ENCODE assay signal across 17 mouse cellular contexts in genomic region chr17:80058501-80058900, GRCm38 (mm10). TPM values are rescaled to one million over a fixed set of nuclear protein-coding genes. Genes with fewer than 3 reads are reported as not detected.
A peak's percentile ranks its signal among the peaks of the same experiment; 100 is the strongest.
DNase-seq lines count a peak whose midpoint lies in the region; ATAC-seq and TF ChIP-seq lines count a peak whose summit lies in the region.
"Had no signal": no experiment of that assay in that cellular context is flagged by ENCODE, and none has a peak within 500 bp of the region (broad histone marks: within the 10 kb centered on the region; RNA-seq: fewer than 3 reads in every experiment).

No protein-coding gene starts in this region.

- peaks cover 4% of the 10 kb centered on the region; the same call in 1 of the 2 replicates for H3K36me3 ChIP-seq in heart, embryonic 12.5 days
- H3K36me3 ChIP-seq in midbrain, embryonic 13.5 days: 0 out of 2 replicates have a peak, but pooled peaks cover 3% of the 10 kb centered on the region
- H3K36me3 ChIP-seq in midbrain, postnatal 0 days (ENCODE audit: insufficient read depth, low read length): no peaks in the 10 kb centered on the region
- no peaks in the 10 kb centered on the region for H3K36me3 ChIP-seq in lung, postnatal 0 days (ENCODE audit: insufficient read depth, low read length)
- peaks cover 12% of the 10 kb centered on the region; the same call in 1 of the 2 replicates for H3K36me3 ChIP-seq in kidney, embryonic 15.5 days

- TF ChIP-seq EP300 in lung, postnatal 0 days (IDR thresholded peaks at IDR 0.05): peak; percentile 87

- WGBS in heart, embryonic 12.5 days: 29% methylated on average over 1 of the region's 1 CpGs
- WGBS in midbrain, embryonic 13.5 days: 73% methylated on average over 1 of the region's 1 CpGs
- 47% methylated on average over 1 of the region's 1 CpGs for WGBS in midbrain, postnatal 0 days
- 42% methylated on average over 1 of the region's 1 CpGs for WGBS in lung, postnatal 0 days
- 29% methylated on average over 1 of the region's 1 CpGs for WGBS in kidney, embryonic 15.5 days

- H3K27ac ChIP-seq in heart, embryonic 12.5 days (ENCODE audit: poor library complexity, severe bottlenecking): peak overlapping the region; percentile 12; the same call in 1 of the 2 replicates
- H3K27ac ChIP-seq in left cerebral cortex, adult 2 months: no peak overlapping the region
- no peak overlapping the region for H3K27ac ChIP-seq in midbrain, embryonic 13.5 days
- H3K27ac ChIP-seq in midbrain, postnatal 0 days (ENCODE audit: low read depth, low read length): no peak overlapping the region
- H3K27ac ChIP-seq in lung, postnatal 0 days (ENCODE audit: low read length): peak overlapping the region; percentile 74; the same call in 1 of the 2 replicates
- no peak overlapping the region for H3K27ac ChIP-seq in kidney, embryonic 15.5 days
- H3K27ac ChIP-seq: embryonic facial prominence, embryonic 12.5 days; hindbrain, embryonic 14.5 days had no signal

- H3K27me3 ChIP-seq in heart, embryonic 12.5 days (replicated peaks): no peaks in the 10 kb centered on the region
- no peaks in the 10 kb centered on the region for H3K27me3 ChIP-seq in midbrain, embryonic 13.5 days
- no peaks in the 10 kb centered on the region for H3K27me3 ChIP-seq in midbrain, postnatal 0 days (ENCODE audit: insufficient read depth, low read length)
- no peaks in the 10 kb centered on the region for H3K27me3 ChIP-seq in lung, postnatal 0 days (replicated peaks; ENCODE audit: insufficient read depth, low read length)
- no peaks in the 10 kb centered on the region for H3K27me3 ChIP-seq in kidney, embryonic 15.5 days
- H3K27me3 ChIP-seq: embryonic facial prominence, embryonic 12.5 days; megakaryocyte, embryonic 14.5 days had no signal

- H3K9me3 ChIP-seq in heart, embryonic 12.5 days (replicated peaks): no peaks in the 10 kb centered on the region
- H3K9me3 ChIP-seq in midbrain, embryonic 13.5 days: no peaks in the 10 kb centered on the region
- no peaks in the 10 kb centered on the region for H3K9me3 ChIP-seq in midbrain, postnatal 0 days (ENCODE audit: low read length)
- no peaks in the 10 kb centered on the region for H3K9me3 ChIP-seq in lung, postnatal 0 days (ENCODE audit: low read length)
- H3K9me3 ChIP-seq in kidney, embryonic 15.5 days (replicated peaks): no peaks in the 10 kb centered on the region
- H3K9me3 ChIP-seq: embryonic facial prominence, embryonic 12.5 days; megakaryocyte, embryonic 14.5 days had no signal

- H3K9ac ChIP-seq in heart, embryonic 12.5 days: no peak overlapping the region
- H3K9ac ChIP-seq in midbrain, embryonic 13.5 days (replicated peaks): no peak overlapping the region
- H3K9ac ChIP-seq in midbrain, postnatal 0 days (replicated peaks; ENCODE audit: low read length, poor library complexity, severe bottlenecking): no peak overlapping the region
- no peak overlapping the region for H3K9ac ChIP-seq in lung, postnatal 0 days (replicated peaks; ENCODE audit: low read depth)
- no peak overlapping the region for H3K9ac ChIP-seq in kidney, embryonic 15.5 days
- H3K9ac ChIP-seq: embryonic facial prominence, embryonic 12.5 days; hindbrain, embryonic 14.5 days had no signal

- peaks cover 33% of the 10 kb centered on the region for H3K4me1 ChIP-seq in heart, embryonic 12.5 days (replicated peaks)
- H3K4me1 ChIP-seq in midbrain, embryonic 13.5 days (replicated peaks): peaks cover 45% of the 10 kb centered on the region
- H3K4me1 ChIP-seq in midbrain, postnatal 0 days (ENCODE audit: insufficient read depth, low read length): 0 out of 2 replicates have a peak, but pooled peaks cover 3% of the 10 kb centered on the region
- peaks cover 9% of the 10 kb centered on the region; the same call in 1 of the 2 replicates for H3K4me1 ChIP-seq in lung, postnatal 0 days (ENCODE audit: insufficient read depth, low read depth, low read length)
- H3K4me1 ChIP-seq in kidney, embryonic 15.5 days: peaks cover 25% of the 10 kb centered on the region; the same call in 1 of the 2 replicates

- H3K4me2 ChIP-seq in heart, embryonic 12.5 days: no peak overlapping the region
- H3K4me2 ChIP-seq in midbrain, embryonic 13.5 days (replicated peaks): peak overlapping the region; percentile 29
- H3K4me2 ChIP-seq in midbrain, postnatal 0 days (ENCODE audit: low read depth, low read length, poor library complexity, severe bottlenecking): no peak overlapping the region
- H3K4me2 ChIP-seq in lung, postnatal 0 days (replicated peaks; ENCODE audit: low read depth, low read length): peak overlapping the region; percentile 17; the same call in 1 of the 2 replicates
- H3K4me2 ChIP-seq in kidney, embryonic 15.5 days: no peak overlapping the region

- no peak overlapping the region for H3K4me3 ChIP-seq in heart, embryonic 12.5 days
- H3K4me3 ChIP-seq in left cerebral cortex, adult 2 months: peak overlapping the region; percentile 89
- H3K4me3 ChIP-seq in midbrain, embryonic 13.5 days (replicated peaks): no peak overlapping the region
- no peak overlapping the region for H3K4me3 ChIP-seq in midbrain, postnatal 0 days (ENCODE audit: low read depth, low read length)
- H3K4me3 ChIP-seq in lung, postnatal 0 days (ENCODE audit: low read depth, low read length): no peak overlapping the region
- no peak overlapping the region for H3K4me3 ChIP-seq in kidney, embryonic 15.5 days (replicated peaks)
- H3K4me3 ChIP-seq: embryonic facial prominence, embryonic 12.5 days; megakaryocyte, embryonic 14.5 days had no signal

- no peak for ATAC-seq in heart, embryonic 12.5 days (ENCODE audit: insufficient number of reproducible peaks, low FRiP score)
- ATAC-seq in midbrain, embryonic 13.5 days: no peak
- ATAC-seq in midbrain, postnatal 0 days (ENCODE audit: low FRiP score): no peak
- ATAC-seq in lung, postnatal 0 days: 0 out of 2 replicates have a peak, but pooled peaks have one; percentile 15
- no peak for ATAC-seq in kidney, embryonic 15.5 days (replicated peaks; ENCODE audit: low FRiP score)
- ATAC-seq: intestine, embryonic 16.5 days had no signal

- no peak for TF ChIP-seq CTCF in left cerebral cortex, adult 2 months (IDR thresholded peaks at IDR 0.05)
- TF ChIP-seq CTCF in midbrain, postnatal 0 days (IDR thresholded peaks at IDR 0.05): no peak
- no peak for TF ChIP-seq CTCF in lung, postnatal 0 days (IDR thresholded peaks at IDR 0.05)

- intact Hi-C loops in left cerebral cortex, adult 2 months (cut with DNase I): no loop called here

- DNase-seq in heart, adult 9 months (ENCODE audit: low spot score in 2 of 2): no peak
- no peak for DNase-seq in left cerebral cortex, adult 2 months (ENCODE audit: extremely low spot score in 1 of 2, low spot score in 2 of 2)
- no peak for DNase-seq in left cerebral cortex, adult 9 months (ENCODE audit: low spot score in 2 of 2)
- no peak for DNase-seq in midbrain, postnatal 0 days (ENCODE audit: low spot score)
- peak; percentile 77 for DNase-seq in lung, postnatal 0 days (ENCODE audit: low spot score)
- DNase-seq: adrenal gland, postnatal 14 days; cerebellum, adult 18-20 months; cerebellum, postnatal 36 days; gastrocnemius, postnatal 25 days; thymus, postnatal 36 days had no signal

RNA-seq across cellular contexts. Expression of gene Hnrnpll, which starts 3.6 kb away (rescaled TPM):
- 60.6 and 63.5 TPM in 2 replicates for polyA plus RNA-seq in heart, embryonic 12.5 days (2016; fragmentation: Nextera tagmentation; extraction: Ambion mirVana)
- total RNA-seq in left cerebral cortex, adult 2 months (2021): 10 to 100 TPM; 64.0 to 66.9 TPM
- 70.2 and 76.7 TPM in 2 replicates for polyA plus RNA-seq in midbrain, embryonic 13.5 days (2015; fragmentation: Nextera tagmentation; extraction: Ambion mirVana)
- 56.1 and 64.5 TPM in 2 replicates for total RNA-seq in midbrain, postnatal 0 days (2014; rRNA removed)
- polyA plus RNA-seq in midbrain, postnatal 0 days (2015; fragmentation: Nextera tagmentation; extraction: Ambion mirVana): 36.3 and 38.5 TPM in 2 replicates
- polyA plus RNA-seq in lung, postnatal 0 days (2015; fragmentation: Nextera tagmentation; extraction: Ambion mirVana): 30.2 and 31.2 TPM in 2 replicates
- polyA plus RNA-seq in kidney, embryonic 15.5 days (2015; fragmentation: Nextera tagmentation; extraction: Ambion mirVana): 65.5 and 67.1 TPM in 2 replicates

Comparison
In these comparisons a context has a peak if more than half of its experiments do, and no peak if none do; other contexts are left out.
1. H3K4me2 ChIP-seq: peak in midbrain, embryonic 13.5 days (single experiment) and lung, postnatal 0 days (single experiment); none in heart, embryonic 12.5 days (single experiment), midbrain, postnatal 0 days (single experiment) and kidney, embryonic 15.5 days (single experiment).
2. H3K27ac ChIP-seq: peak in heart, embryonic 12.5 days (single experiment) and lung, postnatal 0 days (single experiment); none in left cerebral cortex, adult 2 months (single experiment), midbrain, embryonic 13.5 days (single experiment), midbrain, postnatal 0 days (single experiment) and kidney, embryonic 15.5 days (single experiment).